Mouse (Mus musculus): ENCODE results near the gene Nfkbia.

Gene Nfkbia

DNA sequence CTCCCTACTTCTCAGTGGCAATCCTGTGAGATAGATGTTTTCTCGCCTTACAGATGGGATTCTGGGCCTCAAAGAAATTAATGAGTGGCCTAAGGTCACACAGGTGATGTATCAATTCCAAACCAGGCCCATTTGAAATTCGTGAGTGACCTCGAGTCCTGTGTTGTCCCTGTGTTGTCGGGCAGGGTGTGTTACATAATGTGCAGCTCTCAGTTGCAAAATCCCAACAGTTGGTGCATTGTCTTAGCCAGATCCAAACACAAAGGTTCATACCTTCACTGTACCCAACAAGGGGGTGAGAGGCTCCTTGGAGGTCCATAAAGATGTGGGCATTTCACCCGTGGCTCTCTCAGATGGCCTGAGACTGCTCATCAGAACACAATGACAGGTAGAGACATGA, 52.0 kb downstream of the Nfkbia start:
- DNase-seq, result no peak

Measured in B cell, adult 2 months (primary cell).